Mouse (Mus musculus) heart, embryonic 15.5 days (tissue): ENCODE measurements around the gene Fastkd1. TPM values are rescaled to one million over a fixed set of nuclear protein-coding genes. Genes with fewer than 3 reads are reported as not detected.

Source experiments
- polyA plus RNA-seq: library from polyadenylated mRNA; unstranded; fragments of >200 nt; fragmentation: Nextera tagmentation; extraction: Ambion mirVana; gene quantifications from 2 replicates; pipeline ENCODE4 v1.2.1, GENCODE M21; 2015

The Fastkd1 gene
- polyA plus RNA-seq, 1 experiment from 2014 or later, result 18.8 TPM

Other genes starting within 250 kb of the Fastkd1 start
- 0.25 and 0.44 TPM in 2 replicates for gene Lrp2, start 127.5 kb downstream of the Fastkd1 start, polyA plus RNA-seq
- gene Bbs5, start 66.3 kb downstream of the Fastkd1 start, polyA plus RNA-seq, result 9.6 and 12.4 TPM in 2 replicates
- gene Klhl41, start 43.4 kb downstream of the Fastkd1 start, polyA plus RNA-seq, result 15.0 and 23.9 TPM in 2 replicates
- gene Ppig, start 9.0 kb upstream of the Fastkd1 start, polyA plus RNA-seq, result 83.5 and 98.4 TPM in 2 replicates
- gene Ccdc173, start 76.1 kb upstream of the Fastkd1 start, polyA plus RNA-seq, result 1.4 and 1.7 TPM in 2 replicates
- 17.3 and 18.3 TPM in 2 replicates for gene Phospho2, start 76.1 kb upstream of the Fastkd1 start, polyA plus RNA-seq
- gene Klhl23, start 108.4 kb upstream of the Fastkd1 start, polyA plus RNA-seq, result 46.4 and 53.0 TPM in 2 replicates
- 173 and 201 TPM in 2 replicates for gene Ssb, start 148.0 kb upstream of the Fastkd1 start, polyA plus RNA-seq
- 33.5 and 38.1 TPM in 2 replicates for gene Mettl5, start 172.1 kb upstream of the Fastkd1 start, polyA plus RNA-seq
- gene Ubr3, start 183.7 kb upstream of the Fastkd1 start, polyA plus RNA-seq, result 9.1 and 11.8 TPM in 2 replicates